Mouse (Mus musculus): ENCODE data around the gene Tcp11l2. TPM values are rescaled to one million over a fixed set of nuclear protein-coding genes. Genes with fewer than 3 reads are reported as not detected.

Tcp11l2 gene
- total RNA-seq, 2 experiments from 2014 or later = 11.3 to 42.8 TPM

DNA sequence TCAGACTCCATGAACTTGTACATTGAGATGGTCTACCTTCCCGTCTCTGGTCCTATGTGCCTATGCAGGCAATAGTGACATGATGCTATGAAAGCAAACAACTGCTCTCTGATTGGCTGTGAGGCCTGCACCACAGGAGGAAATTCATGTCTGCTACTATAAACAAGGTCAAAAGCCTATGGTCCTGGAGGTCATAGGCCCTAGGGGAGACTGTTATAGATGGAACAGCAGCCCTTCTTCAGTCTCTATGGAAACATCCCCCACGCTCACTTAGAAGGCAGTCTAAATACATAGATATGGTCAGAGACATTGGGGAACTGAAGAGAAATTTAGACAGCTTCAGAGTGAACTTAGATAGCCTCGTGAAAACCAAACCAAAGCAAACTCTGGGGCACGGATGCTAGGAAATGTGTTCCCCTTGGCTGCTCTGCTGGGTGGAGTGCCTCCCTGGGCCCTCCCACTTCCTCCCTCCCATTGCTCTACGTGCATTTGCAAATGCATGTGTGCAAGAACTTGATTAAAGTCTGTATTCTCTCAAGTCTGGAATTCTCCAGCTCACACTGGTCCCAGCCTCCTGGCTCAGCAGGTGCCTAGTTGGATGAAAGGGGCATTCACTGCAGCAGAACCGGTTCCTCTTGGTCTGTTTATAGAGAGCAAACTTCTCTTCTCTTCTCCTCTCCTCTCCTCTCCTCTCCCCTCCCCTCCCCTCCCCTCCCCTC, 22.0 kb upstream of the Tcp11l2 start:
- no peak for ATAC-seq (replicated peaks; ENCODE audit: low FRiP score, poor library complexity, severe bottlenecking)

DNA sequence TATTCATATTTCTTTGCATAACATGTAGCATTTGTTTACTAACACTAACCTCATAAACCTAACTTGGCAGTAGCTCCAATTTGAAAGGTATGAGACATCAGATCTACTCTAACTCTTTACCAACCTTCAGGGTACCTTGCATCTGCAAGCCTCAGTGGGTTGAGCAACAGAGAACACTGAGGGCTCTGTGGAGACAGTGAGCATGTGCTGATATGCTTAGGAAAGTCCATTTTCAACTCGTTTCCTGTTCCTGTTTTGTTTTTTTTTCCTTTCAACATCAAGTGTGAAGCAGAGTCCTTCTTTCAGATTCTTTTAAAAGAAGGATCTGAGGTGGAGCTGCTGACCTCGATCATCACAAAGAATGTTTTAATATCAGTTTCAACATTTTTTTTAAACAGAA, 20.3 kb upstream of the Tcp11l2 start:
- no peak for ATAC-seq (replicated peaks; ENCODE audit: low FRiP score, poor library complexity, severe bottlenecking)

DNA sequence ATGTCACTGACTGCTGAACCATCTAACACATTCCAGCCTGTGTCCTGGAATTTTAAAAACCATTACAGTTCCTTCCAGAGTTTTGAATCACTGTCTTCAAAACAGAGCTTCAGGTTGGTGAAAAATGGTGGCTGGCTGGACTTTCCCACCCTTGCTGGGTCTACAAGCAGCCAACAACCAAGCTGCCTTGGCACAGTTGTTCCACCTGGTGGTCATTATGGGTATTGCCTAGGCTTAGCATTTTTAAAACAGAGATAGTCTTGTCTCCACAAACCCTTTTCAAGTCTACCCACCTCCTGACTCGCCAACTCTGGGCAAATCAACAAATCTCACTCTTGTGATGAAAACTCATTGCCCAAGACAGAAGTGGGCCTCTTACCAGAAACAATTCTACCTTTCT, 17.9 kb upstream of the Tcp11l2 start:
- no peak; the same call in 1 of the 2 replicates for ATAC-seq (replicated peaks; ENCODE audit: low FRiP score, poor library complexity, severe bottlenecking)

DNA sequence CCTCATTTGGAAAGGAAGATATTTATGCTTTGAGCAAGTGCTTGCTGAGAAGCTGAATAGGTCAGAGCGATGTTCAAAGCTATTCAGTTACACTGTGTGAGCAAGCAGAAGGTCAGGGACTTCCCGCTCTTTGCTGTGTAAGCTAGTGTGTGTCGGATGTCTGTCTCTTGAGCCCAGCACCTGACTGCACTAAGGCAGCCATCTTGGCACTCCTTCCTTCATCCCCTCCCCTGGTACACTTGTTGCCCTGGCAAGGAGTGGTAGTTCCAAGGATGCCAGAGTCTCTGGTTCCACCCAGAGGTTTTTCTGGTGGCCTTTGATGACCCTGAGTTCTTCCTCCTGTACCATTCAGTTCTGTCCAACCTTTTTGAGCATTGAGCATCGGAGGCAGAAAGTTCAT, 16.4 kb upstream of the Tcp11l2 start:
- no peak for ATAC-seq (replicated peaks; ENCODE audit: low FRiP score, poor library complexity, severe bottlenecking)

DNA sequence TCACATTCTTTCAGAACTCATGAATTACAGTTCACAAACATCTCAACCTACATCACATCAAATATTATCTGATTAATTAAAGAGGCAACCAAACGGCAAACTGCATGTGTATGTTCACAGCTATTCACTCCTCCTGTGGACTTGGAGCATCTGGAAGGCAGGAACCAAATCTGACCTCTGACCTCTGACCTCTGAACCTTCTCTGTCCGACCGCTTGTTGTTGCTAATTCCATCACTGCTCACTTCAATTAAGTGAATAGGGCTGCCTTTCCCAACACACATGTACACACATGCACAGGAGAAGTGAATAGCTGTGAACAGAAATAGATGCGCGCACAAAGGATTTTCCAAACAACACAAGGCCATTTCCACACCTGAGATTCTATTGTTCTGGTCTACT, 14.3 kb upstream of the Tcp11l2 start:
- ATAC-seq (replicated peaks; ENCODE audit: low FRiP score, poor library complexity, severe bottlenecking) = no peak

DNA sequence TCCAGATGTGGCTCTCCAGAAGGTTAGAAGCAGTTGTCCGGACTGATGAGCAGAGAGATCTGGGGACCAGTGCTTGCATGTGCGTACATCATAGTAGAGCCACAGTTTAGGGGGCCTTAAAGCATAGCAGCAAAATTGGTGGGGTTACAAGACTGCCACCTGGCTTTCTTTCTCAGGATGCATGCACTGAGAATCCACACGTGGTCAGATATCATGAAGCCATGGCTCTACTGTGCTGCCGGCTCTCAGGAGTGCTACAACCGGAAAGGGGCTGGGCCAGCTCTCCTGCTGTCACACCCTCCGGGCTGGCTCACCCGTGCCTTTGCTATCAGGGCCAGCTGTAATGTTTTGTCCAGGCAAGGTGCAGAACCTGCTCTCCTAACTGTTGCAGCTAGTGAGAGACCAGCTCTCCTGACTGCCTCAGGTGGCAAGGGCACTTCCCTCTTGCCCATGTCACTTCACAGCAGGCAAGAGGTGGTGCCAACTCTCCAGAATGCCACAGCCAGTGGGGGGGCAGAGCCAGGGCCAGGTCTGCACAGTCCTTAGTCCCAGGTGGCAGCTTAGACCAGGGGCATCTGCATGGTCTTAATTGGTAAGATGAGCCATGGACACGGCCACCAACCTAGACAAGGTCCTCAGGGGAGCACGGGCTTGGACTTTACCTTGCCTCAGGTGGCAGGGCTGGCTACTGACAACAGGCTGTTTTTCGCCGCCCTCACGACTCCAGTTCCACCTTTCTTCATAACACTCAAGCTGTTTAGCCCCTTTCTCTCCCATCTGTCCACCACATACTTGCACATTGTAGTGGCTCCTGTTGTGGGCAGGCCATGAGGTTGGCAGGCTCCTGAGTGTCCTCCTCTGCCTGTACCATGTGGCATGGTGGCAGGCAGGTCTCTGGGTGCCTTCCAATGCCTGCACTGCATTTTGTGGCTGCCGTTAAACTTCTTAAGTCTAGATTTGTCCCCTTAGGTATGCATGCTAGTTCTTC, 13.6 kb upstream of the Tcp11l2 start:
- ATAC-seq (replicated peaks; ENCODE audit: low FRiP score, poor library complexity, severe bottlenecking) = peak; percentile 68

DNA sequence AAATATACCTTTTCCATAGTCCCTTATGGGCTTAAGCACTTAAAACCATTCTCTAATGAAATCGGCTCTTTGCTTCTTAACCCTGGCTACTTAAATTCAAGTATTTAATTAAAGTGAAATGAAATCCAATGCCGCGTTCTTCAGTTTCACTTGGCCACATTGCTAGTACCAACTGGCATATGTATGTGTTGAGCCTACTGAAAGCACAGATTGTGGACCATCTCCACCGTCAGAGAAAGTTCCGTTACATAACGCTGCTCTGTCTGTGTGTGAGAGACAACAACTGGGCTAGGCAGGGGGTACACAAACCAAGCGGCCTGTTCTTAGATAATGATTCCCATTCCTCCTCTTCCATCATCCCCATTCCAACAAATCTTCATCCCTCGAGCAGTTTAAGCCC, 12.0 kb upstream of the Tcp11l2 start:
- ATAC-seq (replicated peaks; ENCODE audit: low FRiP score, poor library complexity, severe bottlenecking) = no peak

DNA sequence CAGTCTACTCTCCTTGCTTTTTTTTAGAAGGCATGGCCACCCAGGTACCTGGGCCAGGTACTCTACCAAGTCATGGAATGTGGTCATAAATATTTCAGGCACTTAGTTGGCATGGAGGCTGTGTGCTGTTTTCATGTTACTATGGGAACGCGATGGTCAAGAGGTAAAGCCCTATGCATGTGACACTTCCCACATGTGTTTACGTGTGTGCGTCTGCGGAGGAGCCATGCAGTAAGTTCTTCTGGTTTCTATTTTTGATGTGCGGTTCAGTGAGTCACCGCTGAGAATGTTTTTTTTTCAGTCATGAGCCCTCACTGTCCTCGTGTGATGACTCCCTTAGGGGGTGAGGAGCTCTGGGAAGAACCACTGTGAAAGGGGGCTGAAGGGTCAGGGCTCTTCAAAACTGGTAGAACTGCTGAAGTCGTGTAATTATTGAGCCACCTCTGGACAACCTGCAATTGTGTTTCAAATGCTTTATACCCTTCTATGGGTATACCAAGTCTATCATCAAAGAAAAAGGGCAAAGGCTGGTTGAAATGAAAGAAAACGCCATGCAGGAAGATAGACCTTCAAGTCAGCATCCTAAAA, 5.3 kb upstream of the Tcp11l2 start:
- ATAC-seq (replicated peaks; ENCODE audit: low FRiP score, poor library complexity, severe bottlenecking) = no peak

DNA sequence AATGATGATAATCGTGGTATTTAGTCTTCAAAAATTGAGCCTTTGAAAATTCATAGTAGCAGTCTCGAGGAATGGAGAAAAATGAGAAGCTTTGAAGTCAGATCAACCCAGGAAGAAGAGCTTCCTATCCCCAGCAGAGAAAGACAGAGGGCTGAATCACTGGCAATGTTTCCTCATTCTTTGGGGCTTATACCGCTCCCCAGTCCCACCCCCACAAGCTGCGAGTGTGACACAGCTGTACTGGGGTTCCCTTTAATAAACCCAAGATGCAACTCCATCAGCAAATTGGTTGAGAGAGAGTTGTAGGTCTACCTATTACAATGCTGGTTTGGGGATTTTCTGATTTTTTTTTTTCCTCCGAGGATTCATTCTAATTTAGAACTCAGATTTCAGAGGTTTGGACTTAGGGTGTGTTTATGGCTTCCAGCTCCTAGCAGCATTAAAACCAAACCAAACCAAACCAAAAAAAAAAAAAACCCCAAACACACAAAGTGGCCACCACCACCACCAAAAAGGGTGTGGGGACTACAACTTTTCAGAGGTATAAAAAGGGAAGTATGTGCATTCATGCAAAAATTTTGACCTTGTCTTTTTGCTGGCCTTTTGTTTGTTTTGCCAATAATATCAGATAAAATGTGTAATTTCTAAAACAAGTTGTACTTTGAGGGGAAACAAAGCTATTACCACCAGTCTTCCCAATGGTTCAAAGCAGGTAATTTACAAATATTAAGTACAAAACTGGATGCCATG, 2.6 kb upstream of the Tcp11l2 start:
- no peak for ATAC-seq (replicated peaks; ENCODE audit: low FRiP score, poor library complexity, severe bottlenecking)

DNA sequence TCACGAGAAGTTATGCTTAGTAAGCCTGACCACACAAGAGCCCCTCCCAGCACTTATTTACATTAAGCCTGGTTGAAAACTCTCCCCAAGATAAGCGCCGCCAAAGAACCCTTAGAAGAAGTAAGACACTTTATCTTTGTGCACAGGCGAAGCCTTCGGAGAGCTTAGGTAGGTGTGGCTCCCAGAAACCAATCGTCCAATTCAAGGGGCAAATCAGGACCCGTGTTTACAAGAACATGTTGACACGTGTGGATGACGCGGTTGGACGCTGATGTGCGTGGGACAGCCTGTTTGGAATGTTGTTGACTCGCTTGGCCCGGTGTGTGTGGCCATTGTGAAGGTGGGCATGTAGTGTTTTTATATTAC, 414 bp upstream of the Tcp11l2 start:
- peak; percentile 81 for ATAC-seq (replicated peaks; ENCODE audit: low FRiP score, poor library complexity, severe bottlenecking)

DNA sequence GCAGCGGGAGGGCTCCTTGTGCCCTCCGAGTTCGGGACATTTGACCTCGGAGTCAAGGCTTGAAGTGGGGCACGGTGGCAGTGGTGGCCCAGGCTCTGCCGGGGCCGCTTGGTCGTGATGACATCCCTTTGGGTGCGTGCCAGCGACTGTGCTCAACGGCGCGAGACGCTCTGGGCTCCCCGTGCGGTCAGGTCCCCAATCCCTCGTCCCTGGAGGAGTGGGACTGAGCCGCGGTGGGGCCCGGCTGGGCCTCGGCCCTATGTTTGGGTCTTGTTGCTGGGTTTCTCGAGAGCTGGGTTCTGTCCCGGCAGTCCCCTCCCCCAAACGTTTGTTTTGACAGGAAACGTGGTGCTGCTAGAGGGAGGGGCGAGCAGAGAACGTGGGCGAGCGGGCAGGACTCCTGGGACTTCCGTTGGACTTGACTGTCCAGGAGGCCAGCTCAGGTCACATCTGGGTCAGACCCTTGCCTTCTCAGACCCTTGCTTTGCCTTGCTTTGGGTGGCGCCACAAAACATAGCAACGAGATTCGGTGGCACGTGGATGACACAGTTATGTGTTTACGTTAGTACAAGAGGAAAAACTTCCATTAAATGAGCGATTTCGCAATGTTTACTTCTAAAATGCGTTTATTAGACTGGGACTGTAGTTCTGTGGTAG, 773 bp downstream of the Tcp11l2 start:
- peak; percentile 49 for ATAC-seq (replicated peaks; ENCODE audit: low FRiP score, poor library complexity, severe bottlenecking)

DNA sequence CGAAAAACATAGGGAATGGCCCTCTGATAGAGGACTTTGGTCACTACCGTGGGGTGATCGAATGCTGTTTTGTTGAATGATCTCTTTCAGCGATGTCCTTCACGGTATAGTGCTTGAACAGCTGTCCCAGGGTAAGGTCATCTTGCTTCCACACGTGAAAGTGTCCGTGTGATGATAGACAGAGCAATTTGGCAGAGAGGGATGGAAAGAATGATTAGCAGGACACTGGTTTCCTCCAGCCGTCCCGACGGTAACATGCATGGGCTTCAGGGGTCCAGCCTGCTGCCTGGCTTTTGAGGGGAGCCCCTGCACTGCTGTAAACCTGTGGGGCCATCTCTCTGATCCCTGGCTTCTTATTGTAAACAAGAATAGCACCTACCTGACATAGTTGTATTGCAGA, 2.3 kb downstream of the Tcp11l2 start:
- ATAC-seq (replicated peaks; ENCODE audit: low FRiP score, poor library complexity, severe bottlenecking) = no peak

DNA sequence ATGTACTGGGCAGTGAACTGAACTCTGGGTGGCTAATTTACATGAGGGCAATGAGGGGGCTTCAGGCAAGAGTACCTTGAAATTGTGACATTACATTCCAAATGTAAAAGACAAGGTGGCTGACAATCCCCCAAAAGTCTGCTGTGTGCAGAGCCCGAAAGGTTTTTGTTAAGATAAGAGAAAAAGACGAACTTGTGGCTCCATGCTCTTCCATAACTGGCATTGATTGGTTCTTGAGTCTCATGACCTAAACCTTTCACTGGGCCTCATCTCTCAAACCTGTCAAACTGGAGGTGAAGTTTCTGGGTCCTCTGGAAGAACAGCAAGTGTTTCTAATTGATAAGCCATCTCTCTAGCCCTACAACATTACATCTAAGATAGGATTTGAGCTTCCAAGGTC, 3.1 kb downstream of the Tcp11l2 start:
- ATAC-seq (replicated peaks; ENCODE audit: low FRiP score, poor library complexity, severe bottlenecking) = no peak

DNA sequence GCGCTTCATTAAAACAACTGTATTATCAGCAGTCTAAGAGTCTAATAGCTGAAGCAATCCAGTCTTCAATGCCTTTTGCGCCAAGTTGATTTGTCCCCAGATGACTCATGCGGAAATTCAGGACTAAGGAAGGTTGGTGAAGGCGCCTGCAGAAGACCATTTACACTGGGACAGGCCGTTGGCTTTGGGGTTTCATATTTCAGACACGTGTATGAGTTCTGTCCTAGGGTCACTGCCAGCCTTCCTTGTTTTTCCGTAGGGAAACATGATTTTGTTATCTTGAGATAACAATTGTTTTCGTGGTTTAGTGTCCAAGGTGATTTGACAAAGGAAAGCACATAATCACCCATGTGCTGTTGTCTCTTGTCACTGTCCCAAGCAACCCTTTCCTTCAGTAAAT, 4.8 kb downstream of the Tcp11l2 start:
- ATAC-seq (replicated peaks; ENCODE audit: low FRiP score, poor library complexity, severe bottlenecking) = no peak

DNA sequence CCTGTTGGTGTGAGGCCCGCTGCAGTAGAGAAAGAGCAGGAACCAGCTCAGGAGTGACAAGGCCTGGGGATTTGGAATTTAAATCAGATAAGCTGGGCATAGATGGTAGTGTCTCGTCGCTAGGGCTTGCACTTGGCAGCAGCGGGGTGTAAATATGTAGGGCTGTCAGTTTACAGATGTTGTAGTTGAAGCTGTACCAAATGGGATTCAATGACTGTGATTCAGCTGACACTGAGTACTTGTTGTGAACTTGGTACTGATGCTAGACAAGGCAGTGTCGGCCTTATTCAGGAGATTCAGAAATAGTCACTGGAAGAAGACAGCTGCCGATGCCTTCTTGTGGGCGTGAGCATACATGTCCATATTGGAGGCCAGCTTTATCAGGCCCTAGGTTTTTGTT, 5.8 kb downstream of the Tcp11l2 start:
- no peak for ATAC-seq (replicated peaks; ENCODE audit: low FRiP score, poor library complexity, severe bottlenecking)

DNA sequence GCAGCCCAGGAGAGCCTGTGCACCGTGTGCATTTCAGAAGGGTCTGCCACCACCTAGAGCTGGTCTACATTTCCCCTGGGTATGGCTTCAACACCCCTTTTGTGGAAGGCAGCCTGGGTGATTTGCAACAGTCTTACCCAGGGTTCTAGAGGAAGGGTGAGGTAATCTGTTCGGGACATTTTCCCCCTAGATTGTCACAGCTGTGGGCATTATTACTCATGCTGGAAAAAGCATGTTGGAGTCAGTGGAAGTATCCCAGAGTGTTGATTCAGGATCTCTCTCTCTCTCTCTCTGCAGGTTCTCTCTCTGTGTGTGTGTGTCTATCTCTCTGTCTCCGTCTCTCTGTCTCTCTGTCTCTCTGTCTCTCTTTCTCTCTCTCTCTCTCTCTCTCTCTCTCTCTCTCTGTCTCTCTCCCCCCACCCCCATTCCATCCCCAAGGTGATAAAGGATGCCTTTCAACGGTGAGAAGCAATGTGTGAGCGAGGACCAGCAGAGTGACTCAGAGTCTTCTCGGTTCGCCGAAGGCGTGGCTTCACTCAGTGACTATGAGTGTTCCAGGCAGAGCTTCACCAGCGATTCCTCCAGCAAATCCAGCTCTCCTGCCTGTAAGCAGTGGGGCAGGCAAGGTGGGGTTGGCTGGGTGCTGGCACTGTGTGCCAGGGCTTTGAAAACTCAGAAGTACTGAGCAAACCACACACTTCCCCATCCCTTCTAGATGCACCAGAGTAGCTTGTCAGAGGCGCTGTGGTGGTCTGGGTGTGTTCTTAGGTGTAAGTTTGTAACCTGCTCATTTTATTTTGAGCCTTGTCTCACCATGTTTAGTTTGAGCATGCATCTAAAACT, 8.2 kb downstream of the Tcp11l2 start:
- ATAC-seq (replicated peaks; ENCODE audit: low FRiP score, poor library complexity, severe bottlenecking) = no peak

DNA sequence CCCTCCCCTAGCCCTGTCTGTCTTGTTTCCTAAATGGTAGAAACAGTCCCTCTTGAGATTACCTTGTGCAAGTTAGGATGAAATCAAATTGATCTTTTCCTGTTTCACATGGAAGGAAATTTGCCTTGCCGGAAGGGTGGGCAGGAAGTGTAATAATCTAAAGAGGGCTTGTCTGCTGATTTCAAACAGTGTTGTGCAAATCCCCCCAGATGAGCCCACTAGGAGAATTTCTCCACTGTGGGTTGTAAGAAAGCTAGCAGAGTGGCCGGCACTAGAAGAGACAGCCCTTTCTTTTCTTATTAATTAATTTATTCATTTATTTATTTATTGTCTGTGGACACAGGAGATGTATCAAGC, 8.8 kb downstream of the Tcp11l2 start:
- no peak for ATAC-seq (replicated peaks; ENCODE audit: low FRiP score, poor library complexity, severe bottlenecking)

DNA sequence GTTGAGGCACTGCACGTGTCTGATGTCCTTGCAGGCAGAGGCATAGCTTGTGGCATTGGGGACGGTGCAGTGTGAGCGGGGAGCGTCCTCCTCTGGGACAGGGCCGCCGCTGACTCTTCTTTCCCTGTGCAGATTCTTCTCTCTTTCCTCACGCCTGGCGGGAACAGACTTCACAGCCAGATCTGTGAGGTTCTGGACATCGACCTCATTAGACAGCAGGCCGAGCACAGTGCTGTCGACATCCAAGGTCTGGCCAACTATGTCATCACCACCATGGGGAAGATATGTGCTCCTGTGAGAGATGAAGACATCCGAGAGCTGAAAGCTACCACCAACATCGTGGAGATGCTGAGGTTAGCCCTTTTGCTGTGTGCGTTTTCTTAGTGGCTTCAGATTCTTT, 14.5 kb downstream of the Tcp11l2 start:
- ATAC-seq (replicated peaks; ENCODE audit: low FRiP score, poor library complexity, severe bottlenecking) = no peak

DNA sequence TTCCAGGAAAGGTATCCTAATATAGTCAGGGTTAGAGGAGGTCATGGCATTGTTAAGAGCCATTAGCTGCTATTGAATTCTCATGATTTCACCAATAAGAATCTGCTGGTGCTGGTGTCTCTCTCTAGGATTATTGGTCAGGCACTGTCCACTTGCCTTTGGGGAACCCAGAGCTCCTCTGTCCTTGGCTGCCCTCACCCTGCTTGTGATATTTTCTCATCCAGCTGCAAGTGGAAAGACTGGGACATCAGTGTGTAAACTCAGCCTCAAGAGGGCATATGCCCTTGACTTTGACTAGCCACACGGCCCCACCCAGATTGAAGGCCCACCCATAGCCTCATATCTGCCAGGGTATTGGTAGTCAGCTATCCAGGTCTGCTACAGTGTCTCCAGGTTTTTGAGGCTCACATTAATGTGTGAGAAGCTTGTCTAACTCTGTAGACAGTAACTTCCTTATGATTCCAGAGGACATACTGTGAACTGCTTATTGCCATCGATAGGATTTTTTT, 15.3 kb downstream of the Tcp11l2 start:
- peak; percentile 57; the same call in 1 of the 2 replicates for ATAC-seq (replicated peaks; ENCODE audit: low FRiP score, poor library complexity, severe bottlenecking)
